Comparison of ENCODE assay signal across 20 mouse cellular contexts in genomic region chr8:75042171-75042570, GRCm38 (mm10). TPM values are rescaled to one million over a fixed set of nuclear protein-coding genes. Genes with fewer than 3 reads are reported as not detected.
DNase-seq lines count a peak whose midpoint lies in the region; ATAC-seq and TF ChIP-seq lines count a peak whose summit lies in the region.
"Had no signal": no experiment of that assay in that cellular context is flagged by ENCODE, and none has a peak within 500 bp of the region (broad histone marks: within the 10 kb centered on the region; RNA-seq: fewer than 3 reads in every experiment).

No protein-coding gene starts in this region.

- no peak overlapping the region for H3K4me3 ChIP-seq in liver, adult 2 months (ENCODE audit: insufficient read depth, low read depth, low read length)
- no peak overlapping the region for H3K4me3 ChIP-seq in liver, embryonic 12.5 days
- no peak overlapping the region for H3K4me3 ChIP-seq in cerebellum, adult 2 months (replicated peaks; ENCODE audit: insufficient read depth, low read depth, low read length)
- no peak overlapping the region for H3K4me3 ChIP-seq in forebrain, embryonic 10.5 days
- H3K4me3 ChIP-seq: heart, embryonic 12.5 days; limb, embryonic 15.5 days; midbrain, embryonic 10.5 days; neural tube, embryonic 12.5 days had no signal

- H3K4me1 ChIP-seq in liver, adult 2 months (ENCODE audit: control insufficient read depth, insufficient read depth, low read length): peaks cover 8% of the 10 kb centered on the region
- H3K4me1 ChIP-seq in liver, embryonic 12.5 days: peaks cover 12% of the 10 kb centered on the region
- H3K4me1 ChIP-seq in cerebellum, adult 2 months (ENCODE audit: control insufficient read depth, insufficient read depth, low read length): peaks cover 9% of the 10 kb centered on the region
- H3K4me1 ChIP-seq in forebrain, embryonic 10.5 days: peaks cover 7% of the 10 kb centered on the region
- H3K4me1 ChIP-seq: midbrain, embryonic 10.5 days; neural tube, embryonic 12.5 days had no signal

- H3K27ac ChIP-seq in liver, adult 2 months (replicated peaks; ENCODE audit: insufficient read depth, low read depth, low read length): no peak overlapping the region
- no peak overlapping the region for H3K27ac ChIP-seq in liver, embryonic 12.5 days
- no peak overlapping the region; the same call in 1 of the 2 replicates for H3K27ac ChIP-seq in cerebellum, adult 2 months (ENCODE audit: insufficient read depth, low read length)
- no peak overlapping the region for H3K27ac ChIP-seq in forebrain, embryonic 10.5 days
- H3K27ac ChIP-seq: hindbrain, postnatal 0 days; limb, embryonic 15.5 days; midbrain, embryonic 10.5 days; neural tube, embryonic 12.5 days had no signal

- no peaks in the 10 kb centered on the region for H3K36me3 ChIP-seq in liver, adult 2 months (ENCODE audit: control insufficient read depth, insufficient read depth, low read length)
- no peaks in the 10 kb centered on the region for H3K36me3 ChIP-seq in liver, embryonic 12.5 days
- H3K36me3 ChIP-seq in forebrain, embryonic 10.5 days (replicated peaks): no peaks in the 10 kb centered on the region; the same call in 1 of the 2 replicates
- H3K36me3 ChIP-seq: heart, embryonic 12.5 days; limb, embryonic 15.5 days; midbrain, embryonic 10.5 days; neural tube, embryonic 12.5 days had no signal

- H3K27me3 ChIP-seq in liver, adult 2 months (ENCODE audit: control insufficient read depth, insufficient read depth, low read length): no peaks in the 10 kb centered on the region
- H3K27me3 ChIP-seq in liver, embryonic 12.5 days (replicated peaks): no peaks in the 10 kb centered on the region
- H3K27me3 ChIP-seq in cerebellum, adult 2 months (ENCODE audit: control insufficient read depth, insufficient read depth, low read length): no peaks in the 10 kb centered on the region
- no peaks in the 10 kb centered on the region for H3K27me3 ChIP-seq in forebrain, embryonic 10.5 days (ENCODE audit: poor library complexity, severe bottlenecking)
- H3K27me3 ChIP-seq: CH12.LX; heart, embryonic 12.5 days; limb, embryonic 15.5 days; neural tube, embryonic 12.5 days had no signal

- H3K9ac ChIP-seq in liver, adult 2 months (ENCODE audit: low read depth, low read length): no peak overlapping the region
- H3K9ac ChIP-seq in liver, embryonic 12.5 days: no peak overlapping the region
- H3K9ac ChIP-seq: heart, embryonic 12.5 days; limb, embryonic 15.5 days; neural tube, embryonic 12.5 days had no signal

- DNase-seq in cerebellum, postnatal 4 days (ENCODE audit: low spot score in 2 of 2): no peak
- peak; percentile 85 for DNase-seq in liver, adult 2 months (ENCODE audit: extremely low read depth, low read depth, low spot score)
- DNase-seq in cerebellum, adult 2 months: peak; percentile 20 to 56
- DNase-seq in lung, postnatal 36 days: peak; percentile 59
- DNase-seq in forebrain, embryonic 10.5 days (ENCODE audit: extremely low spot score, low spot score): no peak
- DNase-seq in layer of hippocampus, postnatal 14 days (ENCODE audit: low spot score in 2 of 2): no peak
- DNase-seq: adrenal gland, adult 2 months; heart, postnatal 36 days; kidney, adult 11 months; kidney, postnatal 25 days; layer of hippocampus, postnatal 36 days; right cerebral cortex, postnatal 14 days had no signal

- ATAC-seq in cerebellum, adult (ENCODE audit: insufficient number of reproducible peaks, low FRiP score, low TSS enrichment): 0 out of 2 replicates have a peak, but pooled peaks have one; percentile 27
- no peak for ATAC-seq in liver, embryonic 12.5 days
- ATAC-seq: hindbrain, postnatal 0 days had no signal

- no peak for TF ChIP-seq POLR2A in liver, adult 2 months (IDR thresholded peaks at IDR 0.05; ENCODE audit: extremely low read depth, insufficient read depth, low read length)
- TF ChIP-seq POLR2A in cerebellum, adult 2 months (IDR thresholded peaks at IDR 0.05; ENCODE audit: borderline replicate concordance, insufficient read depth, low read length): no peak

- 20% methylated on average over 2 of the region's 2 CpGs for WGBS in liver, adult 2 months
- 70% methylated on average over 2 of the region's 2 CpGs for WGBS in liver, embryonic 12.5 days (ENCODE audit: insufficient replicate concordance)
- WGBS in cerebellum, adult 2 months: 23% methylated on average over 2 of the region's 2 CpGs
- WGBS in forebrain, embryonic 10.5 days: 90% methylated on average over 2 of the region's 2 CpGs

- TF ChIP-seq CTCF in liver, adult 2 months (IDR thresholded peaks at IDR 0.05; ENCODE audit: low read depth, low read length): no peak
- no peak for TF ChIP-seq CTCF in cerebellum, adult 2 months (IDR thresholded peaks at IDR 0.05; ENCODE audit: borderline replicate concordance, insufficient read depth, low read depth, low read length)

- H3K9me3 ChIP-seq in liver, embryonic 12.5 days (replicated peaks): no peaks in the 10 kb centered on the region
- no peaks in the 10 kb centered on the region for H3K9me3 ChIP-seq in forebrain, embryonic 10.5 days
- H3K9me3 ChIP-seq: heart, embryonic 12.5 days; limb, embryonic 15.5 days; midbrain, embryonic 10.5 days; neural tube, embryonic 12.5 days had no signal

- H3K4me2 ChIP-seq in liver, embryonic 12.5 days: no peak overlapping the region
- H3K4me2 ChIP-seq: heart, embryonic 12.5 days; limb, embryonic 15.5 days; neural tube, embryonic 12.5 days had no signal

- H3K79me2 ChIP-seq in liver, adult 2 months (ENCODE audit: control insufficient read depth, insufficient read depth, low read length): peaks cover 26% of the 10 kb centered on the region; the same call in 1 of the 2 replicates

RNA-seq across cellular contexts. Expression of gene Tom1, which starts 8.7 kb away (rescaled TPM):
- total RNA-seq in liver, adult 2 months (2014; rRNA removed): 12.2 and 16.2 TPM in 2 replicates
- polyA plus RNA-seq in liver, adult 2 months (2012; rRNA removed): 27.7 and 29.3 TPM in 2 replicates
- 14.6 and 16.1 TPM in 2 replicates for polyA plus RNA-seq in liver, embryonic 12.5 days (2016; fragmentation: Nextera tagmentation; extraction: Ambion mirVana)
- 48.4 and 51.8 TPM in 2 replicates for polyA plus RNA-seq in cerebellum, adult 2 months (2012; rRNA removed)
- polyA plus RNA-seq in forebrain, embryonic 10.5 days (2016; fragmentation: Nextera tagmentation; extraction: Ambion mirVana): 28.9 and 30.0 TPM in 2 replicates
- 10 to 100 TPM; 33.3 to 35.6 TPM for total RNA-seq in layer of hippocampus, postnatal 14 days (2021)

RNA-seq across cellular contexts. Expression of gene Hmgxb4, which starts 49.0 kb away (rescaled TPM):
- total RNA-seq in liver, adult 2 months (2014; rRNA removed): 8.8 and 9.4 TPM in 2 replicates
- polyA plus RNA-seq in liver, adult 2 months (2012; rRNA removed): 3.1 and 4.5 TPM in 2 replicates
- 17.6 and 18.3 TPM in 2 replicates for polyA plus RNA-seq in liver, embryonic 12.5 days (2016; fragmentation: Nextera tagmentation; extraction: Ambion mirVana)
- 35.5 and 42.8 TPM in 2 replicates for polyA plus RNA-seq in cerebellum, adult 2 months (2012; rRNA removed)
- polyA plus RNA-seq in forebrain, embryonic 10.5 days (2016; fragmentation: Nextera tagmentation; extraction: Ambion mirVana): 49.5 and 51.2 TPM in 2 replicates
- total RNA-seq in layer of hippocampus, postnatal 14 days (2021): 10 to 100 TPM; 26.4 to 27.9 TPM

RNA-seq across cellular contexts. Expression of gene Hmox1, which starts 51.2 kb away (rescaled TPM):
- 16.0 and 33.4 TPM in 2 replicates for total RNA-seq in liver, adult 2 months (2014; rRNA removed)
- 12.4 and 19.2 TPM in 2 replicates for polyA plus RNA-seq in liver, adult 2 months (2012; rRNA removed)
- polyA plus RNA-seq in liver, embryonic 12.5 days (2016; fragmentation: Nextera tagmentation; extraction: Ambion mirVana): 86.0 and 93.2 TPM in 2 replicates
- polyA plus RNA-seq in cerebellum, adult 2 months (2012; rRNA removed): 7.1 and 7.5 TPM in 2 replicates
- 19.7 and 23.2 TPM in 2 replicates for polyA plus RNA-seq in forebrain, embryonic 10.5 days (2016; fragmentation: Nextera tagmentation; extraction: Ambion mirVana)
- total RNA-seq in layer of hippocampus, postnatal 14 days (2021): 1 to 10 TPM; 5.0 to 6.0 TPM

Comparison
In these comparisons a context has a peak if more than half of its experiments do, and no peak if none do; other contexts are left out.
1. DNase-seq: peak in liver, adult 2 months (single experiment), cerebellum, adult 2 months (2 of 2) and lung, postnatal 36 days (single experiment); none in cerebellum, postnatal 4 days (0 of 2), forebrain, embryonic 10.5 days (single experiment) and layer of hippocampus, postnatal 14 days (0 of 2).